Mouse (Mus musculus) hindbrain, embryonic 15.5 days (tissue): ENCODE results near the gene Foxn3. TPM values are rescaled to one million over a fixed set of nuclear protein-coding genes. Genes with fewer than 3 reads are reported as not detected.

Experiments
- ATAC-seq: fragments of 200-750 bp; cut with Nextera tagmentation; 2 replicates; pipeline ENCODE4 v1.8.0; 2017; ENCODE audit warnings: low read depth, moderate number of reproducible peaks, moderate TSS enrichment; ENCODE audit not compliant: low FRiP score
- H3K27ac ChIP-seq: fragments of 300-500 bp; sonication (generic); replicated peaks from 2 replicates; pipeline ENCODE4 v1.5.1; 2015; ENCODE audit warnings: mild to moderate bottlenecking, inconsistent platforms
- H3K27me3 ChIP-seq: fragments of 300-500 bp; sonication (generic); 2 replicates; pipeline ENCODE4 v1.6.1; 2015; ENCODE audit warnings: control low read depth, inconsistent platforms
- H3K36me3 ChIP-seq: fragments of 300-500 bp; sonication (generic); 2 replicates; pipeline ENCODE4 v1.6.1; 2015; ENCODE audit warnings: control low read depth, inconsistent platforms
- H3K4me1 ChIP-seq: fragments of 300-500 bp; sonication (generic); replicated peaks from 2 replicates; pipeline ENCODE4 v1.6.1; 2015; ENCODE audit warnings: control low read depth, inconsistent platforms
- H3K4me2 ChIP-seq: fragments of 300-500 bp; sonication (generic); 2 replicates; pipeline ENCODE4 v1.6.1; 2015; ENCODE audit warnings: moderate library complexity, mild to moderate bottlenecking, inconsistent platforms
- H3K4me3 ChIP-seq: fragments of 300-500 bp; sonication (generic); 2 replicates; pipeline ENCODE4 v1.5.1; 2015; ENCODE audit warnings: mild to moderate bottlenecking, inconsistent platforms
- H3K9ac ChIP-seq: fragments of 300-500 bp; sonication (generic); 2 replicates; pipeline ENCODE4 v1.6.1; 2015; ENCODE audit warnings: inconsistent platforms
- H3K9me3 ChIP-seq: fragments of 300-500 bp; sonication (generic); 2 replicates; pipeline ENCODE4 v1.6.1; 2016; ENCODE audit warnings: control low read depth, inconsistent platforms
- WGBS: fragments of 180-500 bp; shearing (Covaris S2); methylation state at CpG from one replicate; pipeline ENCODE4 v1.1.7; 2015; 5-methylcytosine and 5-hydroxymethylcytosine counted together
- polyA plus RNA-seq: library from polyadenylated mRNA; unstranded; fragments of >200 nt; fragmentation: Nextera tagmentation; extraction: Ambion mirVana; gene quantifications from 2 replicates; pipeline ENCODE4 v1.2.1, GENCODE M21; 2015

Foxn3 gene
- polyA plus RNA-seq, 1 experiment from 2014 or later, result 78.1 TPM

- no peak overlapping the region for H3K4me3 ChIP-seq
- H3K27ac ChIP-seq, result no peak overlapping the region
- no peak overlapping the region for H3K4me2 ChIP-seq
- peaks cover 4% of the 10 kb centered on the region; the same call in 1 of the 2 replicates for H3K4me1 ChIP-seq
- H3K36me3 ChIP-seq, result no peaks in the 10 kb centered on the region
- H3K9ac ChIP-seq, result no peak overlapping the region
- ATAC-seq, result no peak
- no peaks in the 10 kb centered on the region for H3K9me3 ChIP-seq
- no peaks in the 10 kb centered on the region for H3K27me3 ChIP-seq
- 85% methylated on average over 6 of the region's 6 CpGs for WGBS
Measured at GRCm38 (mm10) chr12:99169925-99170324, 393.5 kb downstream of the Foxn3 start.

GRCm38 (mm10) chr12:99166091-99166490, 397.3 kb downstream of the Foxn3 start:
- H3K4me2 ChIP-seq, result no peak overlapping the region

GRCm38 (mm10) chr12:99163342-99163682, 400.1 kb downstream of the Foxn3 start:
- Histone ChIP-seq H3K36me3 (no peaks in the 10 kb centered on the region), H3K9ac (no peak overlapping the region), H3K9me3 (no peaks in the 10 kb centered on the region), H3K27me3 (no peaks in the 10 kb centered on the region), H3K27ac (peak overlapping the region; percentile 1; the same call in 1 of the 2 replicates), H3K4me2 (no peak overlapping the region), H3K4me1 (peaks cover 14% of the 10 kb centered on the region), H3K4me3 (no peak overlapping the region)
- WGBS, result 23% methylated on average over 9 of the region's 9 CpGs
- 0 out of 2 replicates have a peak, but pooled peaks have one; percentile 20 for ATAC-seq

More at GRCm38 (mm10) chr12:99166091-99166490, 397.3 kb downstream of the Foxn3 start:
- Histone ChIP-seq H3K9me3 (no peaks in the 10 kb centered on the region), H3K27ac (no peak overlapping the region), H3K4me1 (peaks cover 14% of the 10 kb centered on the region), H3K36me3 (no peaks in the 10 kb centered on the region), H3K27me3 (no peaks in the 10 kb centered on the region), H3K4me3 (no peak overlapping the region), H3K9ac (no peak overlapping the region)
- WGBS, result 96% methylated on average over 6 of the region's 6 CpGs
- no peak for ATAC-seq

- no peak overlapping the region for H3K4me3 ChIP-seq
- H3K27me3 ChIP-seq, result no peaks in the 10 kb centered on the region
- H3K27ac ChIP-seq, result peak overlapping the region; percentile 1; the same call in 1 of the 2 replicates
- ATAC-seq, result peak; percentile 47; the same call in 1 of the 2 replicates
- whole genome bisulfite sequencing, result 40% methylated on average over 12 of the region's 12 CpGs
- H3K36me3 ChIP-seq, result no peaks in the 10 kb centered on the region
- H3K9me3 ChIP-seq, result no peaks in the 10 kb centered on the region
- no peak overlapping the region for H3K9ac ChIP-seq
- H3K4me1 ChIP-seq, result peaks cover 14% of the 10 kb centered on the region
- H3K4me2 ChIP-seq, result no peak overlapping the region
Measured at GRCm38 (mm10) chr12:99162639-99163341, 400.6 kb downstream of the Foxn3 start.

- Histone ChIP-seq H3K36me3 (no peaks in the 10 kb centered on the region), H3K9me3 (no peaks in the 10 kb centered on the region), H3K27me3 (no peaks in the 10 kb centered on the region), H3K9ac (no peak overlapping the region), H3K4me1 (peaks cover 14% of the 10 kb centered on the region), H3K27ac (peak overlapping the region; percentile 11; the same call in 1 of the 2 replicates), H3K4me2 (peak overlapping the region; percentile 18; the same call in 1 of the 2 replicates), H3K4me3 (no peak overlapping the region)
- ATAC-seq, result peak; percentile 71
- WGBS, result 38% methylated on average over 10 of the region's 10 CpGs
Measured at GRCm38 (mm10) chr12:99162188-99162587, 401.2 kb downstream of the Foxn3 start.

- Histone ChIP-seq H3K4me2 (no peak overlapping the region), H3K9ac (no peak overlapping the region), H3K36me3 (no peaks in the 10 kb centered on the region), H3K9me3 (no peaks in the 10 kb centered on the region), H3K27ac (no peak overlapping the region), H3K4me3 (no peak overlapping the region), H3K4me1 (peaks cover 14% of the 10 kb centered on the region), H3K27me3 (no peaks in the 10 kb centered on the region)
- WGBS, result 67% methylated on average over 8 of the region's 8 CpGs
- no peak for ATAC-seq
Measured at GRCm38 (mm10) chr12:99160061-99160460, 403.3 kb downstream of the Foxn3 start.

GRCm38 (mm10) chr12:99155904-99156303, 407.5 kb downstream of the Foxn3 start:
- Histone ChIP-seq H3K4me2 (no peak overlapping the region), H3K9me3 (no peaks in the 10 kb centered on the region), H3K4me3 (no peak overlapping the region), H3K27ac (no peak overlapping the region), H3K4me1 (peaks cover 13% of the 10 kb centered on the region), H3K9ac (no peak overlapping the region), H3K36me3 (no peaks in the 10 kb centered on the region), H3K27me3 (no peaks in the 10 kb centered on the region)
- 81% methylated on average over 5 of the region's 5 CpGs for WGBS
- ATAC-seq, result no peak

- Histone ChIP-seq H3K36me3 (no peaks in the 10 kb centered on the region), H3K27me3 (no peaks in the 10 kb centered on the region), H3K4me3 (no peak overlapping the region), H3K4me2 (peak overlapping the region; percentile 34), H3K4me1 (peaks cover 13% of the 10 kb centered on the region), H3K9ac (no peak overlapping the region), H3K27ac (peak overlapping the region; percentile 41; the same call in 1 of the 2 replicates), H3K9me3 (no peaks in the 10 kb centered on the region)
- WGBS, result 70% methylated on average over 7 of the region's 7 CpGs
- ATAC-seq, result no peak
Measured at GRCm38 (mm10) chr12:99154230-99154629, 409.2 kb downstream of the Foxn3 start.

- H3K27ac ChIP-seq, result peak overlapping the region; percentile 41; the same call in 1 of the 2 replicates
Measured at GRCm38 (mm10) chr12:99153664-99154063, 409.7 kb downstream of the Foxn3 start.

GRCm38 (mm10) chr12:99150126-99150525, 413.3 kb downstream of the Foxn3 start:
- Histone ChIP-seq H3K36me3 (no peaks in the 10 kb centered on the region), H3K27ac (no peak overlapping the region), H3K9ac (no peak overlapping the region), H3K4me1 (peaks cover 13% of the 10 kb centered on the region), H3K9me3 (no peaks in the 10 kb centered on the region), H3K4me2 (no peak overlapping the region), H3K4me3 (no peak overlapping the region), H3K27me3 (no peaks in the 10 kb centered on the region)
- 52% methylated on average over 4 of the region's 4 CpGs for WGBS
- no peak for ATAC-seq

More at GRCm38 (mm10) chr12:99153664-99154063, 409.7 kb downstream of the Foxn3 start:
- Histone ChIP-seq H3K4me3 (no peak overlapping the region), H3K4me1 (peaks cover 13% of the 10 kb centered on the region), H3K4me2 (peak overlapping the region; percentile 34), H3K27me3 (no peaks in the 10 kb centered on the region), H3K36me3 (no peaks in the 10 kb centered on the region), H3K9me3 (no peaks in the 10 kb centered on the region), H3K9ac (no peak overlapping the region)
- peak; percentile 70 for ATAC-seq
- 27% methylated on average over 10 of the region's 10 CpGs for WGBS

GRCm38 (mm10) chr12:99149193-99149592, 414.2 kb downstream of the Foxn3 start:
- Histone ChIP-seq H3K4me3 (no peak overlapping the region), H3K9ac (no peak overlapping the region), H3K27me3 (no peaks in the 10 kb centered on the region), H3K27ac (no peak overlapping the region), H3K4me2 (no peak overlapping the region), H3K4me1 (peaks cover 11% of the 10 kb centered on the region), H3K36me3 (no peaks in the 10 kb centered on the region), H3K9me3 (no peaks in the 10 kb centered on the region)
- ATAC-seq, result no peak
- WGBS, result 91% methylated on average over 6 of the region's 6 CpGs
